Mouse (Mus musculus): ENCODE results near the gene Ap1g1. TPM values are rescaled to one million over a fixed set of nuclear protein-coding genes. Genes with fewer than 3 reads are reported as not detected.
A peak's percentile ranks its signal among the peaks of the same experiment; 100 is the strongest.

The Ap1g1 gene
- polyA plus RNA-seq, 1 experiment = 16.5 TPM

GRCm38 (mm10) chr8:109817933-109818332 is 39.6 kb downstream of the Ap1g1 start:
- TF ChIP-seq CTCF (IDR thresholded peaks at IDR 0.05; ENCODE audit: extremely low read depth, insufficient read depth, insufficient read length, insufficient replicate concordance) (no peak), POLR2A (IDR thresholded peaks at IDR 0.05; ENCODE audit: low read depth, low read length) (no peak)
- DNase-seq (ENCODE audit: low read depth in 1 of 2, low spot score in 2 of 2) = no peak
- H3K27ac ChIP-seq (ENCODE audit: insufficient read depth, low read length) = no peak overlapping the region
- H3K4me3 ChIP-seq (ENCODE audit: extremely low read depth, insufficient read depth, insufficient read length) = no peak overlapping the region
- no peaks in the 10 kb centered on the region for H3K36me3 ChIP-seq (ENCODE audit: control insufficient read depth, insufficient read depth, low read length)
- WGBS = 24% methylated on average over 1 of the region's 1 CpGs
- H3K27me3 ChIP-seq (ENCODE audit: control insufficient read depth, insufficient read depth, low read length) = no peaks in the 10 kb centered on the region
- H3K4me1 ChIP-seq (ENCODE audit: control insufficient read depth, insufficient read depth, insufficient read length) = no peaks in the 10 kb centered on the region

- no peak for DNase-seq (ENCODE audit: low read depth in 1 of 2, low spot score in 2 of 2)
- H3K27me3 ChIP-seq (ENCODE audit: control insufficient read depth, insufficient read depth, low read length) = no peaks in the 10 kb centered on the region
- peaks cover 8% of the 10 kb centered on the region for H3K36me3 ChIP-seq (ENCODE audit: control insufficient read depth, insufficient read depth, low read length)
- no peaks in the 10 kb centered on the region for H3K4me1 ChIP-seq (ENCODE audit: control insufficient read depth, insufficient read depth, insufficient read length)
- H3K4me3 ChIP-seq (ENCODE audit: extremely low read depth, insufficient read depth, insufficient read length) = no peak overlapping the region
- 99% methylated on average over 2 of the region's 2 CpGs for WGBS
- H3K27ac ChIP-seq (ENCODE audit: insufficient read depth, low read length) = no peak overlapping the region
- no peak for TF ChIP-seq CTCF (IDR thresholded peaks at IDR 0.05; ENCODE audit: extremely low read depth, insufficient read depth, insufficient read length, insufficient replicate concordance)
- no peak for TF ChIP-seq POLR2A (IDR thresholded peaks at IDR 0.05; ENCODE audit: low read depth, low read length)
Measured at GRCm38 (mm10) chr8:109823561-109823960, 45.2 kb downstream of the Ap1g1 start.

GRCm38 (mm10) chr8:109839822-109840221 is 61.5 kb downstream of the Ap1g1 start:
- H3K27me3 ChIP-seq (ENCODE audit: control insufficient read depth, insufficient read depth, low read length) = no peaks in the 10 kb centered on the region
- H3K4me3 ChIP-seq (ENCODE audit: extremely low read depth, insufficient read depth, insufficient read length) = no peak overlapping the region
- H3K27ac ChIP-seq (ENCODE audit: insufficient read depth, low read length) = no peak overlapping the region
- no peaks in the 10 kb centered on the region for H3K4me1 ChIP-seq (ENCODE audit: control insufficient read depth, insufficient read depth, insufficient read length)
- H3K36me3 ChIP-seq (ENCODE audit: control insufficient read depth, insufficient read depth, low read length) = peaks cover 23% of the 10 kb centered on the region
- no peak for TF ChIP-seq POLR2A (IDR thresholded peaks at IDR 0.05; ENCODE audit: low read depth, low read length)
- no peak for TF ChIP-seq CTCF (IDR thresholded peaks at IDR 0.05; ENCODE audit: extremely low read depth, insufficient read depth, insufficient read length, insufficient replicate concordance)
- 89% methylated on average over 2 of the region's 2 CpGs for WGBS
- no peak for DNase-seq (ENCODE audit: low read depth in 1 of 2, low spot score in 2 of 2)

- DNase-seq (ENCODE audit: low read depth in 1 of 2, low spot score in 2 of 2) = no peak
- H3K4me3 ChIP-seq (ENCODE audit: extremely low read depth, insufficient read depth, insufficient read length) = no peak overlapping the region
- no peaks in the 10 kb centered on the region for H3K27me3 ChIP-seq (ENCODE audit: control insufficient read depth, insufficient read depth, low read length)
- H3K36me3 ChIP-seq (ENCODE audit: control insufficient read depth, insufficient read depth, low read length) = peaks cover 25% of the 10 kb centered on the region
- TF ChIP-seq POLR2A (IDR thresholded peaks at IDR 0.05; ENCODE audit: low read depth, low read length) = no peak
- TF ChIP-seq CTCF (IDR thresholded peaks at IDR 0.05; ENCODE audit: extremely low read depth, insufficient read depth, insufficient read length, insufficient replicate concordance) = no peak
- 94% methylated on average over 1 of the region's 1 CpGs for WGBS
- no peaks in the 10 kb centered on the region for H3K4me1 ChIP-seq (ENCODE audit: control insufficient read depth, insufficient read depth, insufficient read length)
- no peak overlapping the region for H3K27ac ChIP-seq (ENCODE audit: insufficient read depth, low read length)
Measured at GRCm38 (mm10) chr8:109842468-109842867, 64.1 kb downstream of the Ap1g1 start.

GRCm38 (mm10) chr8:109847866-109848265 is 69.5 kb downstream of the Ap1g1 start:
- 63% methylated on average over 2 of the region's 2 CpGs for WGBS
- Histone ChIP-seq H3K4me3 (ENCODE audit: extremely low read depth, insufficient read depth, insufficient read length) (no peak overlapping the region), H3K4me1 (ENCODE audit: control insufficient read depth, insufficient read depth, insufficient read length) (no peaks in the 10 kb centered on the region), H3K27me3 (ENCODE audit: control insufficient read depth, insufficient read depth, low read length) (no peaks in the 10 kb centered on the region), H3K27ac (ENCODE audit: insufficient read depth, low read length) (no peak overlapping the region), H3K36me3 (ENCODE audit: control insufficient read depth, insufficient read depth, low read length) (peaks cover 33% of the 10 kb centered on the region)
- no peak for TF ChIP-seq CTCF (IDR thresholded peaks at IDR 0.05; ENCODE audit: extremely low read depth, insufficient read depth, insufficient read length, insufficient replicate concordance)
- DNase-seq (ENCODE audit: low read depth in 1 of 2, low spot score in 2 of 2) = no peak

- H3K27me3 ChIP-seq (ENCODE audit: control insufficient read depth, insufficient read depth, low read length) = no peaks in the 10 kb centered on the region
- 95% methylated on average over 3 of the region's 3 CpGs for WGBS
- H3K4me1 ChIP-seq (ENCODE audit: control insufficient read depth, insufficient read depth, insufficient read length) = no peaks in the 10 kb centered on the region
- no peak overlapping the region for H3K27ac ChIP-seq (ENCODE audit: insufficient read depth, low read length)
- H3K4me3 ChIP-seq (ENCODE audit: extremely low read depth, insufficient read depth, insufficient read length) = no peak overlapping the region
- TF ChIP-seq CTCF (IDR thresholded peaks at IDR 0.05; ENCODE audit: extremely low read depth, insufficient read depth, insufficient read length, insufficient replicate concordance) (no peak), POLR2A (IDR thresholded peaks at IDR 0.05; ENCODE audit: low read depth, low read length) (no peak)
- DNase-seq (ENCODE audit: low read depth in 1 of 2, low spot score in 2 of 2) = no peak
- peaks cover 25% of the 10 kb centered on the region for H3K36me3 ChIP-seq (ENCODE audit: control insufficient read depth, insufficient read depth, low read length)
Measured at GRCm38 (mm10) chr8:109848981-109849380, 70.6 kb downstream of the Ap1g1 start.

- Histone ChIP-seq H3K4me3 (ENCODE audit: extremely low read depth, insufficient read depth, insufficient read length) (no peak overlapping the region), H3K36me3 (ENCODE audit: control insufficient read depth, insufficient read depth, low read length) (peaks cover 30% of the 10 kb centered on the region), H3K4me1 (ENCODE audit: control insufficient read depth, insufficient read depth, insufficient read length) (no peaks in the 10 kb centered on the region), H3K27ac (ENCODE audit: insufficient read depth, low read length) (no peak overlapping the region), H3K27me3 (ENCODE audit: control insufficient read depth, insufficient read depth, low read length) (no peaks in the 10 kb centered on the region)
- DNase-seq (ENCODE audit: low read depth in 1 of 2, low spot score in 2 of 2) = peak; percentile 58 to 65
- TF ChIP-seq CTCF (IDR thresholded peaks at IDR 0.05; ENCODE audit: extremely low read depth, insufficient read depth, insufficient read length, insufficient replicate concordance) = peak; percentile 81; the same call in 1 of the 2 replicates
- no peak for TF ChIP-seq POLR2A (IDR thresholded peaks at IDR 0.05; ENCODE audit: low read depth, low read length)
- WGBS = 38% methylated on average over 6 of the region's 6 CpGs
Measured at GRCm38 (mm10) chr8:109853423-109853822, 75.1 kb downstream of the Ap1g1 start.
